Mouse (Mus musculus) liver, embryonic 14.5 days (tissue): ENCODE measurements at regions not wholly inside any gene's neighbourhood (a gene's known extent, or its start where the extent isn't known, plus 50 kb on each side); places are given as distances from the start of the nearest gene placed in this dataset.

Experiments used
- CTCF ChIP-seq: IDR thresholded peaks from 2 replicates; pipeline ENCODE4 v1.5.1; 2016; ENCODE audit warnings: antibody characterized with exemption, low read depth, control low read depth
- EP300 ChIP-seq: IDR thresholded peaks from 2 replicates; pipeline ENCODE4 v1.6.1; 2016; ENCODE audit warnings: antibody characterized with exemption, low read depth

GRCm38 (mm10) chr2:10826134-10826767 is 345.7 kb upstream of the Prkcq start:
- TF ChIP-seq CTCF = no peak
- no peak for TF ChIP-seq EP300
